Mouse (Mus musculus) embryonic fibroblast, embryonic 13.5 days (primary cell): ENCODE data around the gene B230104I21Rik.

Experiments
- CTCF ChIP-seq: IDR thresholded peaks from 2 replicates; pipeline ENCODE4 v1.5.1; 2011; ENCODE audit warnings: mild to moderate bottlenecking, control low read depth, low read length, moderate library complexity, borderline replicate concordance; ENCODE audit not compliant: insufficient read depth
- POLR2A ChIP-seq: IDR thresholded peaks from 2 replicates; pipeline ENCODE4 v1.6.1; 2011; ENCODE audit warnings: low read depth, mild to moderate bottlenecking, control low read depth, low read length, moderate library complexity

- no peak for TF ChIP-seq CTCF
- TF ChIP-seq POLR2A: no peak
Measured at GRCm38 (mm10) chr4:154393196-154394122, 57.5 kb downstream of the B230104I21Rik start.
